Mouse (Mus musculus): ENCODE measurements at regions not wholly inside any gene's neighbourhood (a gene's known extent, or its start where the extent isn't known, plus 50 kb on each side); places are given as distances from the start of the nearest gene placed in this dataset.

DNA sequence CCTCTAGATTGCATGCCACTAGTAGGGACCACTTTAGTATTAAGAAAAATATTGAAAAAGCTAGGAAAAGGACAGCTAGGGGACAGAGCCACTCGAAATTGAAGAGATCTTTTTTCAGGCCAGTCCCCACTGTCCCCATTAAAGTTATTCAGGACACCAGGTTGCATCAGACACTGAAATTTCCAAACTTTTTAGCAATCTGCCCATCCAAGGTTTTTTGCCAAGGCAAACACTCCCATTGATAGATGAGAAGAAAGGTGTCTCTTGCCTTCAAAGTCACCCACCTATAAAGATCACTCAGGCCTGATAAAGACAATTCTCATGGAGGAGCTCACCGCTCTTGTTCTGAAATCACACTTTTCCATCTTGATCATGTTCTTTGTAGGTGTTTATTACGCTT is 552.1 kb upstream of the Gm19410 start:
- 84% methylated on average over 3 of the region's 3 CpGs for WGBS
- no peaks in the 10 kb centered on the region for H3K36me3 ChIP-seq (replicated peaks; ENCODE audit: control insufficient read depth, insufficient read depth, low read length)
- no peak for TF ChIP-seq CTCF (IDR thresholded peaks at IDR 0.05; ENCODE audit: low read depth)
- no peak for TF ChIP-seq EP300 (IDR thresholded peaks at IDR 0.05; ENCODE audit: low read depth)
- no peak overlapping the region for H3K4me3 ChIP-seq (ENCODE audit: low read depth, low read length)
- no peaks in the 10 kb centered on the region for H3K4me1 ChIP-seq (ENCODE audit: control insufficient read depth, insufficient read depth)
- no peaks in the 10 kb centered on the region for H3K27me3 ChIP-seq (ENCODE audit: control insufficient read depth, insufficient read depth, low read length)
- no peak overlapping the region for H3K9ac ChIP-seq (replicated peaks; ENCODE audit: low read depth, low read length)
- ATAC-seq (ENCODE audit: insufficient read depth, low read depth) (no peak), DNase-seq (ENCODE audit: low spot score) (no peak)
- no peak overlapping the region for H3K4me2 ChIP-seq (ENCODE audit: low read depth, low read length)
- H3K27ac ChIP-seq (ENCODE audit: low read depth), result no peak overlapping the region
- H3K9me3 ChIP-seq (replicated peaks; ENCODE audit: control insufficient read depth, low read length), result no peaks in the 10 kb centered on the region

DNA sequence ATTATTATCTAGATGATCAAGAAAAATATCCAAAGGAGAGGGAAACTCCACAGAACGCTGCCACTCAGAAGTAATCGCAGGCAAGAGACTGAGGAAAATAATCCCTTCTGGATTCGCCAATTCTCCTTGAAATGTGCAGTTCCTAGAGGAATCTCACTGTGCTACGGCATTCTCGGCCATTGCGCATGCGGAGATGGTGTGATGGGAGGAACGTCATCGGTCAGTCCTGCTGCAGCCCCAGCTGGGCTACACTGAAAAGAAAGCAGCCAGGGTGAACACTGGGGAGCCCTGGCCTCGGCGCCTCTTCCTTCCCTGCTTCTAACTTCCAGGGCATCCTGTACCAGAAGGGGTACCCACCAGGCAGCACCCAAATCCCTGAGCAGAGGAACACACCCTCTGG is 548.0 kb upstream of the Gm19410 start:
- no peak for DNase-seq (ENCODE audit: low spot score)
- Histone ChIP-seq H3K9ac (replicated peaks; ENCODE audit: low read depth, low read length) (no peak overlapping the region), H3K27ac (ENCODE audit: low read depth) (no peak overlapping the region), H3K4me1 (ENCODE audit: control insufficient read depth, insufficient read depth) (no peaks in the 10 kb centered on the region), H3K9me3 (replicated peaks; ENCODE audit: control insufficient read depth, low read length) (no peaks in the 10 kb centered on the region), H3K4me2 (ENCODE audit: low read depth, low read length) (no peak overlapping the region), H3K27me3 (ENCODE audit: control insufficient read depth, insufficient read depth, low read length) (no peaks in the 10 kb centered on the region), H3K36me3 (replicated peaks; ENCODE audit: control insufficient read depth, insufficient read depth, low read length) (no peaks in the 10 kb centered on the region), H3K4me3 (ENCODE audit: low read depth, low read length) (no peak overlapping the region)
- no peak for ATAC-seq (ENCODE audit: insufficient read depth, low read depth)
- TF ChIP-seq CTCF (IDR thresholded peaks at IDR 0.05; ENCODE audit: low read depth) (no peak), EP300 (IDR thresholded peaks at IDR 0.05; ENCODE audit: low read depth) (no peak)
- 91% methylated on average over 11 of the region's 11 CpGs for WGBS

DNA sequence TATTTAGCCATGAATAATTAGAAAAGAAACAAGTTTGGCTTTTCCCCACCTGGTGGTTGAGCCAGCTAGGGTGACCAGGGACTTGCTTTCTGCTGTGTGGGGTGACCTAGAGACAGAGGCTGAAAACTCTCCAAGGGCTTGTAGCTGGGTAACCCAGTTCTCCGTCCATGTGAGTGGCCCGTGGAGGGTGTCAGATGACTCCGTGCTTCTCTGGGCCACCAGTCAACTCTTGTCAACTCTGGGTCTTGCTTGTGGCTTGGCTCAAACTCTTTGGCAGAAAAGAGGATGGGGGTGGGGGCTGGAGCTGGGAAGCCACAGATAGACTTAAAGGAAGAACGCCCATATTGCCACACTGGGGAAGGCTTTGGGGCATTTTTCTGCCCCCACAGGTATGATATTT is 547.3 kb upstream of the Gm19410 start:
- ATAC-seq (ENCODE audit: insufficient read depth, low read depth), result no peak; the same call in 1 of the 2 replicates
- no peak overlapping the region for H3K27ac ChIP-seq (ENCODE audit: low read depth)
- peak; percentile 30 for DNase-seq (ENCODE audit: low spot score)
- H3K27me3 ChIP-seq (ENCODE audit: control insufficient read depth, insufficient read depth, low read length), result no peaks in the 10 kb centered on the region
- H3K36me3 ChIP-seq (replicated peaks; ENCODE audit: control insufficient read depth, insufficient read depth, low read length), result no peaks in the 10 kb centered on the region
- 40% methylated on average over 4 of the region's 4 CpGs for WGBS
- no peak overlapping the region for H3K4me2 ChIP-seq (ENCODE audit: low read depth, low read length)
- TF ChIP-seq EP300 (IDR thresholded peaks at IDR 0.05; ENCODE audit: low read depth) (no peak), CTCF (IDR thresholded peaks at IDR 0.05; ENCODE audit: low read depth) (no peak)
- H3K9me3 ChIP-seq (replicated peaks; ENCODE audit: control insufficient read depth, low read length), result no peaks in the 10 kb centered on the region
- no peak overlapping the region for H3K9ac ChIP-seq (replicated peaks; ENCODE audit: low read depth, low read length)
- no peaks in the 10 kb centered on the region for H3K4me1 ChIP-seq (ENCODE audit: control insufficient read depth, insufficient read depth)
- no peak overlapping the region for H3K4me3 ChIP-seq (ENCODE audit: low read depth, low read length)

DNA sequence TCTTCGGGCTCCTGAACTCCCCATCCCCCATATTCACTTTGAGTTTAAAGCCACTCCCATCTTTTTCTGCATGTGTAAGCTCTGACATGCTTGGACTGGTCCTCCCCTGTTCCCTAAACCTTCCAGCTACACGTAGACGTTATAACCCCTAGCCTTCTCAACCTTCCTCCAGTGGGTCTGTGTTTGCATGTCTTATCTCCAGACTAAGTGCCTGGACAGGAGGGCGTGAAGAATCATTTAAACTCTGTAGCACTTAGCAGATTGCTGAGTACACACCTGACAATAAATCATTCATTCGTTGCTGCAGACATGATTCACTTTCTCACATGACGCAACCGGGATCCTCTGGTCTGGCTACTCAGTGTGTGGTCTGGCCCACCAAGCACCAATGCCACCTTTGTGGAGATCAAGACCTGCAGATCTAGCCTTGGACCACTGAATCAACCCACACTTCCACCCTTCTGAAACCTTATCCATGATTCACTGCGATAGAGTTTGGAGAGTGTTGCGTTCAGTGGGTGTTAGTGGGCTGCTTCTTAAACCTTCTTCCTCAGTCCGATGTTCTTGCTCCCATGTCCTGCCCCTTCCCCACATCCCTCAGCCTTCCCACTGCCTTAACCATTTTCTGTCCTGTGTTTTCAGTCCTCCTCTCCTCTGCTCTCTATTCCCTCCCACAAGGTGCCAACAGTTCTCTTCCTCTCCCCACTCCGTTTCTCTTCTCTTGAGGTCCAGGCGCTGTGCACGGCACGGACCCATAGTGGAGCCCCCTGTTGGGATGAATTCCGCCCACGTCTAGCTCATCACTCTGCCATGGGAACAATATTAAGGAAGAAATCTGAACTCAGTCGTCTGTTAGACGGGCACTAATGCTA is 541.3 kb upstream of the Gm19410 start:
- no peaks in the 10 kb centered on the region for H3K36me3 ChIP-seq (replicated peaks; ENCODE audit: control insufficient read depth, insufficient read depth, low read length)
- no peak overlapping the region for H3K4me2 ChIP-seq (ENCODE audit: low read depth, low read length)
- no peak for DNase-seq (ENCODE audit: low spot score)
- no peak for ATAC-seq (ENCODE audit: insufficient read depth, low read depth)
- H3K27me3 ChIP-seq (ENCODE audit: control insufficient read depth, insufficient read depth, low read length), result no peaks in the 10 kb centered on the region
- H3K4me1 ChIP-seq (ENCODE audit: control insufficient read depth, insufficient read depth), result no peaks in the 10 kb centered on the region
- no peak overlapping the region for H3K27ac ChIP-seq (ENCODE audit: low read depth)
- H3K9ac ChIP-seq (replicated peaks; ENCODE audit: low read depth, low read length), result no peak overlapping the region
- 77% methylated on average over 18 of the region's 18 CpGs for WGBS
- no peak overlapping the region for H3K4me3 ChIP-seq (ENCODE audit: low read depth, low read length)
- TF ChIP-seq EP300 (IDR thresholded peaks at IDR 0.05; ENCODE audit: low read depth) (no peak), CTCF (IDR thresholded peaks at IDR 0.05; ENCODE audit: low read depth) (no peak)
- H3K9me3 ChIP-seq (replicated peaks; ENCODE audit: control insufficient read depth, low read length), result no peaks in the 10 kb centered on the region

DNA sequence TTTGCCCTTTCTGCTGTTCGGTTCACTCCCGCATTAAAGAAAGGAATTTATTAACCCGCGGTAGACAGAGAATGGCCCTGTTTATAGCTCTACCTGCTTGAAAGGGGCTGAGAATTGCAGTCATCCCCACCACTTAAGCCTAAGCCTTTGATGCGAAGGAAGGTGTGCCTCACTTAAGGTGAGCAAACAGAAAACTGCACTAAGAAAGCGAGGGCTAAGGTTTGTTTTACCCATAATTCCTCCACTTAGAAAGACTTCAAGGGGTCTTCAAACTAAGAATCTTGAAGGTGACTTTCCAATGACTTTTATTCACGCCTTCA is 540.7 kb upstream of the Gm19410 start:
- H3K4me2 ChIP-seq (ENCODE audit: low read depth, low read length), result no peak overlapping the region
- H3K36me3 ChIP-seq (replicated peaks; ENCODE audit: control insufficient read depth, insufficient read depth, low read length), result no peaks in the 10 kb centered on the region
- no peaks in the 10 kb centered on the region for H3K27me3 ChIP-seq (ENCODE audit: control insufficient read depth, insufficient read depth, low read length)
- no peak overlapping the region for H3K9ac ChIP-seq (replicated peaks; ENCODE audit: low read depth, low read length)
- WGBS, result 81% methylated on average over 7 of the region's 7 CpGs
- no peak for ATAC-seq (ENCODE audit: insufficient read depth, low read depth)
- H3K4me3 ChIP-seq (ENCODE audit: low read depth, low read length), result no peak overlapping the region
- TF ChIP-seq EP300 (IDR thresholded peaks at IDR 0.05; ENCODE audit: low read depth) (no peak), CTCF (IDR thresholded peaks at IDR 0.05; ENCODE audit: low read depth) (no peak)
- no peaks in the 10 kb centered on the region for H3K4me1 ChIP-seq (ENCODE audit: control insufficient read depth, insufficient read depth)
- DNase-seq (ENCODE audit: low spot score), result no peak
- no peak overlapping the region for H3K27ac ChIP-seq (ENCODE audit: low read depth)
- no peaks in the 10 kb centered on the region for H3K9me3 ChIP-seq (replicated peaks; ENCODE audit: control insufficient read depth, low read length)

DNA sequence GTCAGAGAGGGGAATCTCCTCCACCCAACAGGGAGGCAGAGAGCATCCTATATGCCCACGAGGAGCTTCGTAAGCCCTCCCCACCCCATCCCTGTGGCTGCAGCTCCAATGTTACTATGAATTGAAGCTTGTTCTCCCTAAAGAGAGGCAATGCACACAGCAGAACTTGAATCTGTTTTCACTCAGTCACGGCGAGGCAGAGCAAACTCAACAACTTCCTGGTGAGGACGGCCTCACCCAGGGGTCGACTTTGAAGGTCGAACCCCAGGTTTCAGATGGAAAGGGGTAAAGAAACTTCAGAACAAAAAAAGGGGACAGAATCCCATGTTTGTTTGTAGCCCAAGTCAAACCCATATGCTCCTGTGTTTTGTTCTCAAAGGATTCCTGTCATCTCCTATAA is 538.5 kb upstream of the Gm19410 start:
- no peak for ATAC-seq (ENCODE audit: insufficient read depth, low read depth)
- no peak for TF ChIP-seq CTCF (IDR thresholded peaks at IDR 0.05; ENCODE audit: low read depth)
- TF ChIP-seq EP300 (IDR thresholded peaks at IDR 0.05; ENCODE audit: low read depth), result no peak
- H3K27me3 ChIP-seq (ENCODE audit: control insufficient read depth, insufficient read depth, low read length), result no peaks in the 10 kb centered on the region
- H3K4me2 ChIP-seq (ENCODE audit: low read depth, low read length), result no peak overlapping the region
- no peak for DNase-seq (ENCODE audit: low spot score)
- no peak overlapping the region for H3K9ac ChIP-seq (replicated peaks; ENCODE audit: low read depth, low read length)
- WGBS, result 59% methylated on average over 7 of the region's 7 CpGs
- no peak overlapping the region for H3K27ac ChIP-seq (ENCODE audit: low read depth)
- H3K4me3 ChIP-seq (ENCODE audit: low read depth, low read length), result no peak overlapping the region
- no peaks in the 10 kb centered on the region for H3K36me3 ChIP-seq (replicated peaks; ENCODE audit: control insufficient read depth, insufficient read depth, low read length)
- H3K4me1 ChIP-seq (ENCODE audit: control insufficient read depth, insufficient read depth), result no peaks in the 10 kb centered on the region
- no peaks in the 10 kb centered on the region for H3K9me3 ChIP-seq (replicated peaks; ENCODE audit: control insufficient read depth, low read length)
